Mouse (Mus musculus): ENCODE measurements around the gene Coro7. TPM values are rescaled to one million over a fixed set of nuclear protein-coding genes. Genes with fewer than 3 reads are reported as not detected.

Coro7 gene
- total and polyA plus RNA-seq, 2 experiments from 2014 or later = 28.7 to 31.1 TPM

DNA sequence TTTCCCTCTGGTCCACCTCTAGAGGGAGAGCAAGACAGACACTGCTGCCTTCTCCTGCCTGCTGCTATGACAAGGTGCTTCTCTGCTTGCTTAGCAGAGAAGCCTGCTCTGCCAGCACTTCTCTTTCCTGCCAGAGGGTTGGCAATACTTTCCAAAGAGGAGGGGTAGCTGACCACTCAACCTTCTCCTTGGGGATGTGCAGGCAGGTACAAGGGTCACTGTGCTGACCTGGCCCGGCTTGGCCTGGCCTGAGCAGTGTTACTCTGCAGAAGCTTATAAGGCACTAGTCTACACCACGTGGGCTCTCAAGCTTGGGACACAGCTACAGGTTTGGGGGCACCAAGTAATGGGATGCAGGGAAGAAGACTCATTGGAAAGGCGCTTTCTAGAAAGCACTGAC is 64.9 kb downstream of the Coro7 start:
- H3K4me1 ChIP-seq (ENCODE audit: insufficient read depth, low read length) = no peaks in the 10 kb centered on the region
- H3K27me3 ChIP-seq (ENCODE audit: insufficient read depth, low read length) = no peaks in the 10 kb centered on the region
- no peak overlapping the region for H3K27ac ChIP-seq (ENCODE audit: low read depth, low read length)
- H3K9me3 ChIP-seq (ENCODE audit: low read length) = no peaks in the 10 kb centered on the region
- H3K9ac ChIP-seq (replicated peaks; ENCODE audit: low read length, poor library complexity, severe bottlenecking) = no peak overlapping the region
- peaks cover 54% of the 10 kb centered on the region for H3K36me3 ChIP-seq (ENCODE audit: insufficient read depth, low read length)
- no peak overlapping the region for H3K4me3 ChIP-seq (ENCODE audit: low read depth, low read length)
- ATAC-seq (ENCODE audit: low FRiP score) (no peak), DNase-seq (ENCODE audit: low spot score) (no peak)
- TF ChIP-seq CTCF (IDR thresholded peaks at IDR 0.05) = no peak
- H3K4me2 ChIP-seq (ENCODE audit: low read depth, low read length, poor library complexity, severe bottlenecking) = no peak overlapping the region
- 96% methylated on average over 3 of the region's 3 CpGs for WGBS

DNA sequence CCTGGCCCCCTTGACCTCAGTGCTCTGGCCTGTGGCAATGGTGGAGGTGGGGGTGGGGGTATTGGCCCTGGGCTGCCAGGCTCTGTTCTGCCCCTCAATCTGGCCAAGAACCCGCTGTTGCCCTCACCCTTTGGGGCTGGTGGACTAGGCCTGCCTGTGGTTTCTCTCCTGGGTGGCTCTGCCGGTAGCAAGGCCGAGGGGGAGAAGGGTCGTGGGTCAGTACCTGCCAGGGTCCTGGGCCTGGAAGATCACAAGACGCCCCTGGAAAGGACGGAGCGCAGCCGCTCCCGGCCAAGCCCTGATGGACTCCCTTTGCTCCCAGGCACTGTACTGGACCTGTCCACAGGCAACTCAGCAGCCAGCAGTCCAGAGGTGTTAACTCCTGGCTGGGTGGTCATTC is 65.8 kb downstream of the Coro7 start:
- no peaks in the 10 kb centered on the region for H3K4me1 ChIP-seq (ENCODE audit: insufficient read depth, low read length)
- TF ChIP-seq CTCF (IDR thresholded peaks at IDR 0.05) = no peak
- WGBS = 99% methylated on average over 9 of the region's 9 CpGs

GRCm38 (mm10) chr16:4611676-4612075 is 67.9 kb downstream of the Coro7 start:
- peak; percentile 26 for TF ChIP-seq CTCF (IDR thresholded peaks at IDR 0.05)
- Histone ChIP-seq H3K4me3 (ENCODE audit: low read depth, low read length) (no peak overlapping the region), H3K9me3 (ENCODE audit: low read length) (no peaks in the 10 kb centered on the region), H3K27me3 (ENCODE audit: insufficient read depth, low read length) (no peaks in the 10 kb centered on the region), H3K4me1 (ENCODE audit: insufficient read depth, low read length) (0 out of 2 replicates have a peak, but pooled peaks cover 2% of the 10 kb centered on the region), H3K27ac (ENCODE audit: low read depth, low read length) (no peak overlapping the region), H3K9ac (replicated peaks; ENCODE audit: low read length, poor library complexity, severe bottlenecking) (no peak overlapping the region), H3K36me3 (ENCODE audit: insufficient read depth, low read length) (peaks cover 57% of the 10 kb centered on the region), H3K4me2 (ENCODE audit: low read depth, low read length, poor library complexity, severe bottlenecking) (no peak overlapping the region)
- no peak for DNase-seq (ENCODE audit: low spot score)
- ATAC-seq (ENCODE audit: low FRiP score) = no peak
- WGBS = 97% methylated on average over 7 of the region's 7 CpGs

More for the DNA sequence above, 65.8 kb downstream of the Coro7 start:
- no peak overlapping the region for H3K9ac ChIP-seq (replicated peaks; ENCODE audit: low read length, poor library complexity, severe bottlenecking)
- H3K4me3 ChIP-seq (ENCODE audit: low read depth, low read length) = no peak overlapping the region
- DNase-seq (ENCODE audit: low spot score) (no peak), ATAC-seq (ENCODE audit: low FRiP score) (no peak)
- H3K27me3 ChIP-seq (ENCODE audit: insufficient read depth, low read length) = no peaks in the 10 kb centered on the region
- no peaks in the 10 kb centered on the region for H3K9me3 ChIP-seq (ENCODE audit: low read length)
- no peak overlapping the region for H3K27ac ChIP-seq (ENCODE audit: low read depth, low read length)
- no peak overlapping the region for H3K4me2 ChIP-seq (ENCODE audit: low read depth, low read length, poor library complexity, severe bottlenecking)
- peaks cover 56% of the 10 kb centered on the region for H3K36me3 ChIP-seq (ENCODE audit: insufficient read depth, low read length)

DNA sequence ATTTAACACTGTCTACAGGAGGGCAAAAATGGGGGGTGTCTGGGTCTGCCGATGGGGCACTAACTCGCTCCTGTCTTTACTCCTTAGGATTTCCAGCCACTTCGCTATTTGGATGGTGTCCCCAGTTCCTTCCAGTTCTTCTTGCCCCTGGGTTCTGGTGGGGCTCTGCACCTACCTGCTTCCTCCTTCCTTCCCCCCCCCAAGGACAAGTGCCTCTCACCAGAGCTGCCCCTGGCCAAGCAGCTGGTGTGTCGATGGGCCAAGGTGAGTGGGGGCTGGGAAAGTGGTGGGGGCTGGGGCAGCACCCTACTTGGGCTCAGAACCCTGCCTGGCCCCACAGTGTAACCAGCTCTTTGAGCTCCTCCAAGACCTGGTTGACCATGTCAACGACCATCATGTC is 68.4 kb downstream of the Coro7 start:
- no peak for DNase-seq (ENCODE audit: low spot score)
- H3K4me3 ChIP-seq (ENCODE audit: low read depth, low read length) = no peak overlapping the region
- 99% methylated on average over 5 of the region's 5 CpGs for WGBS
- TF ChIP-seq CTCF (IDR thresholded peaks at IDR 0.05) = no peak
- H3K9ac ChIP-seq (replicated peaks; ENCODE audit: low read length, poor library complexity, severe bottlenecking) = no peak overlapping the region
- no peak overlapping the region for H3K27ac ChIP-seq (ENCODE audit: low read depth, low read length)
- H3K9me3 ChIP-seq (ENCODE audit: low read length) = no peaks in the 10 kb centered on the region
- peaks cover 56% of the 10 kb centered on the region for H3K36me3 ChIP-seq (ENCODE audit: insufficient read depth, low read length)
- H3K4me2 ChIP-seq (ENCODE audit: low read depth, low read length, poor library complexity, severe bottlenecking) = no peak overlapping the region
- H3K27me3 ChIP-seq (ENCODE audit: insufficient read depth, low read length) = no peaks in the 10 kb centered on the region
- H3K4me1 ChIP-seq (ENCODE audit: insufficient read depth, low read length) = 0 out of 2 replicates have a peak, but pooled peaks cover 7% of the 10 kb centered on the region
- no peak for ATAC-seq (ENCODE audit: low FRiP score)

DNA sequence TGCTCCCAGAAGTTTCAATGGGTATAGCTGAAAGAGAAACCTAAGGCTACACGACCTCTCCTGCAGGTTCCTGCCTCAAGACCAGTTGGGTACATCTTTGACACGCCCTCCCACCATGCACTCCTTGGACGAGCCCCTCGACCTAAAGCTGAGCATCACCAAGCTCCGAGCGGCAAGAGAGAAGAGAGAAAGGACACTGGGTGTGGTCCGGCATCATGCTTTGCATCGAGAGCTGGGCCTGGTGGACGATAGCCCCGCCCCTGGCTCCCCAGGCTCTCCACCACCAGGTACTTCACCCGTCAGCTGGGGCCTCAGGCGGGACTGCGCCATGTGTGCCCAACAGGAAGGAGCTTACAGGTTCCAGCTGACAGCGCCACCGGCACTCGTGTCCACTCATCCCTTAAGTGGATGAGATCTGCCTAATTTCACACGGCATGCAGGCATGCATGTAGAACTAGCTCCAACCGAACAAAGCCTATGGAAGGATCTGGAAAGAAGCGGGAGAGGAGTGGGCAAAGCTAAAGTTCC is 71.0 kb downstream of the Coro7 start:
- ATAC-seq (ENCODE audit: low FRiP score) (no peak), DNase-seq (ENCODE audit: low spot score) (no peak)
- Histone ChIP-seq H3K36me3 (ENCODE audit: insufficient read depth, low read length) (peaks cover 33% of the 10 kb centered on the region), H3K4me2 (ENCODE audit: low read depth, low read length, poor library complexity, severe bottlenecking) (no peak overlapping the region), H3K9me3 (ENCODE audit: low read length) (no peaks in the 10 kb centered on the region), H3K4me1 (ENCODE audit: insufficient read depth, low read length) (0 out of 2 replicates have a peak, but pooled peaks cover 10% of the 10 kb centered on the region), H3K4me3 (ENCODE audit: low read depth, low read length) (no peak overlapping the region), H3K27ac (ENCODE audit: low read depth, low read length) (no peak overlapping the region), H3K9ac (replicated peaks; ENCODE audit: low read length, poor library complexity, severe bottlenecking) (no peak overlapping the region), H3K27me3 (ENCODE audit: insufficient read depth, low read length) (no peaks in the 10 kb centered on the region)
- TF ChIP-seq CTCF (IDR thresholded peaks at IDR 0.05) = no peak
- 84% methylated on average over 19 of the region's 19 CpGs for WGBS

DNA sequence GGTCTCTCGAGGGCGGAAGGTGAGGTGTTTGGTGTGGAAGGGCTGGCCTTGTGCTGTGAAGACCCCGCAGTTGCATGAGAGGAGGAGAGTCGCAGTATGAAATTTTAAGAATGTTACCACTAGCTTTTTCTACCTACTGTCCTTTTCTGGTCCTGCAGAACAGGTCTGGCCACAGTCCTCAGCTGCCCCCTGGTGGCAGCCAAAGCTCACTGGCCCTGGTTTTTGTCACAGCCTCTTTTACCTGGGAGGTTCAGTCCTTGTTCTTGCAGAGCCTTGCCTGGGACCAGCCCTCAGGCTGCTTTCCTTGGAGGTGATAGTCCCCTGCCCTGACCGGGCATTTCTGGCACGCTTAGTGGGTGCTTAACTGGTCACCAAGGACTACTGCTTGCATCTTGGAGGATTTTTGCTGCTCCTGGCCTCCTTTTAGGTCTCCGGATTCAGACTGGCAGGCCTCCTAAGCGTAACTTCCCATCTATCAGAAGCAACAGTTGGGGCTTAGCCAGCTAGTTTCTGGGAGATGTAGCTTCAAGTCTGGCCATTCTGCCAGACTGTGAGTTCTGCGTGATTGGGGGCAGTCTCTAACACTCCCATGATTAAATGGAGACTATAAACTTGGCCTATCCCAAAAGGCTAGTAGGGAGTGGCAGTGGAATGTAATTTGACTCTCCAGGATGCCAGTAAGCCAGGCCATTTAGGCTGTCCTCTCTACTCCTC is 71.6 kb downstream of the Coro7 start:
- H3K4me2 ChIP-seq (ENCODE audit: low read depth, low read length, poor library complexity, severe bottlenecking) = no peak overlapping the region
- H3K4me3 ChIP-seq (ENCODE audit: low read depth, low read length) = no peak overlapping the region
- peaks cover 27% of the 10 kb centered on the region for H3K36me3 ChIP-seq (ENCODE audit: insufficient read depth, low read length)
- H3K9ac ChIP-seq (replicated peaks; ENCODE audit: low read length, poor library complexity, severe bottlenecking) = no peak overlapping the region
- ATAC-seq (ENCODE audit: low FRiP score) = peak; percentile 45; the same call in 1 of the 2 replicates
- H3K4me1 ChIP-seq (ENCODE audit: insufficient read depth, low read length) = 0 out of 2 replicates have a peak, but pooled peaks cover 10% of the 10 kb centered on the region
- H3K27me3 ChIP-seq (ENCODE audit: insufficient read depth, low read length) = no peaks in the 10 kb centered on the region
- H3K9me3 ChIP-seq (ENCODE audit: low read length) = no peaks in the 10 kb centered on the region
- peak; percentile 88 for DNase-seq (ENCODE audit: low spot score)
- TF ChIP-seq CTCF (IDR thresholded peaks at IDR 0.05) = peak; percentile 97
- H3K27ac ChIP-seq (ENCODE audit: low read depth, low read length) = no peak overlapping the region
- WGBS = 54% methylated on average over 9 of the region's 9 CpGs

All from midbrain, postnatal 0 days (tissue).